ENCODE assay signal across 11 mouse cellular contexts in the genomic region with DNA sequence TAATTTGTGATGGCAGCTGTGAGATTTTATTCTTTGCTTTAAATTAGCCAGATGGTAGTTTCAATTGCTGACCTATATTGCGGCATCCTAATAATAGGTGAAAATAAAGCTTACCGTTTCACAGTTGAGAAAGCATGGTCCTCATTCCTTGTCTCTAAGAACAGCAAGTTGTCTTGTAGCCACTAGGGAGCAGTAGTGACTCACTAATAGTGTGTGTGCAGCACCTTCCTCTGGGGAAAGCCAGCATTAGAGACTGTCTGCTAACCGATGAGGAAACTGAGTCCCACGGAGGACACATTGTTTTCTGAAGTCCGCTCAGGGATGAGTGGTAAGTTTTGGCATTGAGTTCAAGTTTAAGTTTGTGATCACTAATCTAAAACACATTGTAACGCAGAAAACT. TPM values are rescaled to one million over a fixed set of nuclear protein-coding genes. Genes with fewer than 3 reads are reported as not detected.
DNase-seq lines count a peak whose midpoint lies in the region; ATAC-seq lines count a peak whose summit lies in the region.
"Had no signal": no experiment of that assay in that cellular context is flagged by ENCODE, and none has a peak within 500 bp of the region (broad histone marks: within the 10 kb centered on the region; RNA-seq: fewer than 3 reads in every experiment).

No protein-coding gene starts in this region.

- no peak overlapping the region for H3K27ac ChIP-seq in heart, embryonic 12.5 days (ENCODE audit: poor library complexity, severe bottlenecking)
- no peak overlapping the region for H3K27ac ChIP-seq in midbrain, embryonic 11.5 days (ENCODE audit: low read depth, low read length)
- H3K27ac ChIP-seq in midbrain, embryonic 13.5 days: no peak overlapping the region
- H3K27ac ChIP-seq: neural tube, embryonic 12.5 days had no signal

- H3K4me3 ChIP-seq in heart, embryonic 12.5 days: no peak overlapping the region
- no peak overlapping the region for H3K4me3 ChIP-seq in midbrain, embryonic 11.5 days (ENCODE audit: low read depth, low read length)
- H3K4me3 ChIP-seq in midbrain, embryonic 13.5 days (replicated peaks): no peak overlapping the region
- H3K4me3 ChIP-seq: neural tube, embryonic 12.5 days had no signal

- H3K4me2 ChIP-seq in heart, embryonic 12.5 days: no peak overlapping the region
- H3K4me2 ChIP-seq in midbrain, embryonic 11.5 days: no peak overlapping the region
- H3K4me2 ChIP-seq in midbrain, embryonic 13.5 days (replicated peaks): no peak overlapping the region
- H3K4me2 ChIP-seq: neural tube, embryonic 12.5 days had no signal

- no peak for ATAC-seq in heart, embryonic 12.5 days (ENCODE audit: insufficient number of reproducible peaks, low FRiP score)
- ATAC-seq in midbrain, embryonic 11.5 days (ENCODE audit: low FRiP score): no peak
- no peak for ATAC-seq in midbrain, embryonic 13.5 days

- WGBS in heart, embryonic 12.5 days: 64% methylated on average over 6 of the region's 6 CpGs
- WGBS in midbrain, embryonic 11.5 days: 60% methylated on average over 6 of the region's 6 CpGs
- 52% methylated on average over 6 of the region's 6 CpGs for WGBS in midbrain, embryonic 13.5 days

- H3K4me1 ChIP-seq in heart, embryonic 12.5 days (replicated peaks): no peaks in the 10 kb centered on the region
- H3K4me1 ChIP-seq in midbrain, embryonic 11.5 days (ENCODE audit: control insufficient read depth, insufficient read depth, low read length): no peaks in the 10 kb centered on the region
- H3K4me1 ChIP-seq in midbrain, embryonic 13.5 days (replicated peaks): no peaks in the 10 kb centered on the region
- H3K4me1 ChIP-seq: neural tube, embryonic 12.5 days had no signal

- no peaks in the 10 kb centered on the region for H3K36me3 ChIP-seq in heart, embryonic 12.5 days
- H3K36me3 ChIP-seq in midbrain, embryonic 11.5 days (ENCODE audit: control insufficient read depth, insufficient read depth, low read length): no peaks in the 10 kb centered on the region
- no peaks in the 10 kb centered on the region for H3K36me3 ChIP-seq in midbrain, embryonic 13.5 days
- H3K36me3 ChIP-seq: neural tube, embryonic 12.5 days had no signal

- intact Hi-C loops in heart, postnatal 10 days (cut with DNase I): loop anchor here (10.0 kb wide), 1 partner anchor 641 kb away; no protein-coding TSS in a partner anchor

- no peaks in the 10 kb centered on the region for H3K27me3 ChIP-seq in heart, embryonic 12.5 days (replicated peaks)
- H3K27me3 ChIP-seq in midbrain, embryonic 11.5 days (ENCODE audit: control insufficient read depth, insufficient read depth, low read length): no peaks in the 10 kb centered on the region
- no peaks in the 10 kb centered on the region for H3K27me3 ChIP-seq in midbrain, embryonic 13.5 days
- H3K27me3 ChIP-seq: neural tube, embryonic 12.5 days had no signal

- peak; percentile 3 to 6 for DNase-seq in heart, postnatal 10 days
- DNase-seq in midbrain, embryonic 11.5 days (ENCODE audit: low spot score, missing footprints): peak; percentile 85
- DNase-seq in embryo, embryonic 11 days: peak; percentile 72
- DNase-seq in right cerebral cortex, postnatal 10 days (ENCODE audit: low spot score in 2 of 2): peak; percentile 29 to 30
- no peak for DNase-seq in thymus, postnatal 4 days
- no peak for DNase-seq in thymus, postnatal 25 days
- DNase-seq: adrenal gland, postnatal 25 days had no signal

- no peak overlapping the region for H3K9ac ChIP-seq in heart, embryonic 12.5 days
- H3K9ac ChIP-seq in midbrain, embryonic 11.5 days (ENCODE audit: low read length): no peak overlapping the region
- no peak overlapping the region for H3K9ac ChIP-seq in midbrain, embryonic 13.5 days (replicated peaks)
- H3K9ac ChIP-seq: neural tube, embryonic 12.5 days had no signal

- H3K9me3 ChIP-seq in heart, embryonic 12.5 days (replicated peaks): no peaks in the 10 kb centered on the region
- H3K9me3 ChIP-seq in midbrain, embryonic 11.5 days (ENCODE audit: control insufficient read depth, low read length): no peaks in the 10 kb centered on the region
- H3K9me3 ChIP-seq in midbrain, embryonic 13.5 days: no peaks in the 10 kb centered on the region
- H3K9me3 ChIP-seq: neural tube, embryonic 12.5 days had no signal

RNA-seq across cellular contexts. Expression of a gene that starts 46.5 kb away (rescaled TPM):
- not detected for total RNA-seq in heart, postnatal 10 days (2021)
- 0.17 TPM in 1 of 2 replicates, not detected in the other for polyA plus RNA-seq in heart, embryonic 12.5 days (2016; fragmentation: Nextera tagmentation; extraction: Ambion mirVana)
- polyA plus RNA-seq in midbrain, embryonic 11.5 days (2014; fragmentation: Nextera tagmentation; extraction: Ambion mirVana): not detected in 2 replicates
- polyA plus RNA-seq in midbrain, embryonic 13.5 days (2015; fragmentation: Nextera tagmentation; extraction: Ambion mirVana): 0.12 TPM in 1 of 2 replicates, not detected in the other
- total RNA-seq: adrenal gland, postnatal 25 days; gastrocnemius, adult 18-20 months had no signal
- polyA plus RNA-seq: neural tube, embryonic 12.5 days had no signal

Comparison
In these comparisons a context has a peak if more than half of its experiments do, and no peak if none do; other contexts are left out.
1. DNase-seq: peak in heart, postnatal 10 days (2 of 2), midbrain, embryonic 11.5 days (single experiment), embryo, embryonic 11 days (single experiment) and right cerebral cortex, postnatal 10 days (2 of 2); none in thymus, postnatal 4 days (single experiment) and thymus, postnatal 25 days (single experiment).